Mouse (Mus musculus): ENCODE measurements around the gene Slc25a28.

DNA sequence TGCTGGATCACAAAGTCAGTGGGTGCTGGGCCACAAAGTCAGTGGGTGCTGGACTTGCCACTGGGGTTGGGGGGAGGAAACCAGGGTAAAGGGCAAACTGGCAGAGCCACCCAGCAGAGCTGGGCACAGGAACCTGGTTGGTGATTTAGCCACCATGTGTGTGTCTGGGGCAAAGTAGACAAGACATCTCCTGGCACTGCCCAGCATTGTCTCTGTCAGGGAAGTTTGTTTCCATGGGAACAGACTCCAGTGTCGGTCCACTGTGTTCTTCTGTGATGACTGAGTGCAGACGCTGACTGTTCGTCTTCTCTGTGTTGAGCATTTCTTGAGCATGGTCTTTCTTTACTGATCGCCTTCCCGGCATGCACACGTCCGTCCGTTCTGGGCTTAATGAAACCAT is 34.6 kb upstream of the Slc25a28 start:
- no peak for TF ChIP-seq HCFC1 (IDR thresholded peaks at IDR 0.05; ENCODE audit: borderline replicate concordance, insufficient read depth, low read length)
- TF ChIP-seq MAFK (IDR thresholded peaks at IDR 0.05; ENCODE audit: insufficient read depth, low read depth, low read length) = no peak
- no peak for TF ChIP-seq CHD2 (IDR thresholded peaks at IDR 0.05; ENCODE audit: low read depth, low read length)
- TF ChIP-seq ZC3H11A (IDR thresholded peaks at IDR 0.05; ENCODE audit: borderline replicate concordance, low read depth, low read length) = no peak
- no peak for TF ChIP-seq ZNF384 (IDR thresholded peaks at IDR 0.05; ENCODE audit: low read depth, low read length)
